Mouse (Mus musculus) hindlimb bud, embryonic 11.5 days (tissue): ENCODE results near the gene Rasgrp4.
A peak's percentile ranks its signal among the peaks of the same experiment; 100 is the strongest.

Experiments
- DNase-seq: peaks from one replicate; pipeline ENCODE4 v3.0.0-alpha.2; 2012; ENCODE audit warnings: low read depth, low spot score; ENCODE audit errors: extremely low spot score

The Rasgrp4 gene

DNA sequence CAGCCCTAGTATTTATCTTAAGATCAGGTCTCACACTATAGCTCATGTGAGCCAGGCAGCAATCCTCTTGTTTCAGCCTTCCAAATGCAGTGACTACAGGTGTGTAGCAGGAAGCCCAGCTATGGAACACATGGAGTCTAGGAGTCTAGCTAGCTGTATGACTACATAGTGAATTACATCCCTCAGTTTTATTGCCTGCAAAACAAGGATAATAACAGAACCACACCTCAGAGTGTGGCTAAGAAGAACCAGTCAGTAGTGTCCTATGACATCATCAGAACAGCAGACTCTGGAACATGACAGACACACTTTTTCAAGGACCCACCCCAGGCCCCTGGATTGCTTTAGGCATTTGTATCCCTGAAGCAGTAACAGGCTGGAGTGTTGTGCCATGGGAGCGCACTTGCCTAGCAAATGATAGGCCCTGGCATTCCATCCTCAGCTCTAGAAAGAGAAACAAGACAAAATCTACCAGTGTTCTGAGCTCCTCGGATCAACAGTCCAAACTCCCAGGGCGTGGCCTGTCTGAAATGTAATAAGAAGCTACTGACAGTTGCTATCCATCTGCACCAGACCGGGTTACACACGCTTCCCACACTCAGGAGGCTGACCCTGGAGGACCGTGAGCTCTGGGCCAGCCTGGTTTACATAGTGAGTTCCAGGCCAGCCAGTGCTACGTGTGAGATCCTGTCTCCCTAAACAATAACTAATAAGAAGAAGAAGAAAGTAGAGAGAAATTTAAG, 12.1 kb downstream of the Rasgrp4 start:
- DNase-seq, result no peak

- DNase-seq, result no peak
Observed at GRCm38 (mm10) chr7:29148771-29149170, 14.1 kb downstream of the Rasgrp4 start.

DNA sequence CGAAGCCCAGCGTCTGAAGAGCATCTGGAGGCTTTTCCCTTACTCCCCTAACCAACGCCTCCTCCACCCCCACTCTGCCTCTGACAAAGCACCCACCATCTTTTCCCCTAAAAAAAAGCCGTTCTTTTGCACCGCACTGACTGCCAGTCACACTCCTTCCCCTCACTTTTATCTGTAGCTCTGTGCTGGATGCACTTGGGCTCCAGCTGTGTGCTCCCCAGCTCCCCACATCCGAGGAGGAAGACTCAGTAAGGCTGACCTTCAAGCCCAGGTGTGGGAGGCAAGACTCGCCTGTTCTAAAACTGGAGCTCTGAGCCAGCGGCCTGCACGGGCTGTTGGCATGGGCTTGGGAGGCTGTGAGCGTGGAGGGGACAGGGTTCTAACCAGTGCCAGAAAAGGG, 16.8 kb downstream of the Rasgrp4 start:
- DNase-seq, result no peak

DNA sequence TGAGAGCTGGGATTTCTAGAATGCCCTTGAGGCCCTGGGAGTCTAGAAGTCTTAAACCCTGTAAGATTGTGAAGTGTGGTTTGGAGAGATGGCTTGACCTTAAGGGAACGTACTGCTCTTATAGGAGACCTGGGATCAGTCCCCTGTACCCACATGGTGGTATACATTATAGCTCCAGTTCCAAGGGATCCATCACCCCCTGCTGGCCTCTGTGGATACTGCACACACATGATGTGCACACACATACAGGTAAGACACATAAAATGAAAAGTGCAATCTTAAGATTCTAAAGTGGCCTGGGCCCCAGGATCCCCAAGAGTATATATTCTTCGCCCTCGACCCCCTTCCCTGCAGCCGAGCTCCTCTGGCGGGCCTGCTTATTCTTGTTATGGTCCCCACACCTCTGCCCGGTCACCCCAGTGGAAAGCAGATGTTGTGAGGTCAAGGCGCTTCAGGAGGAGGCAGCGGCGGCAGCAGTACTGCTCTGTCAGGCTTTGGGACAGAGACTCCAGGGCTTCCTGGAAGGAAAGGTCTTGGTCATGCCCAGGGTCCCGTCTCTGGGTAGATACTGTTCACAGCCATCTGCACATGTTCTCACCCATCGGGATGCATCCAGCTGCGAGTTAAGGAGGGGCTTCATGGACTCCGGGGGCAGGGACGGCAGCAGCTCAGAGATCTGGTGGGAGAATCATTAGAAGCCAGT, 19.5 kb downstream of the Rasgrp4 start:
- no peak for DNase-seq

DNA sequence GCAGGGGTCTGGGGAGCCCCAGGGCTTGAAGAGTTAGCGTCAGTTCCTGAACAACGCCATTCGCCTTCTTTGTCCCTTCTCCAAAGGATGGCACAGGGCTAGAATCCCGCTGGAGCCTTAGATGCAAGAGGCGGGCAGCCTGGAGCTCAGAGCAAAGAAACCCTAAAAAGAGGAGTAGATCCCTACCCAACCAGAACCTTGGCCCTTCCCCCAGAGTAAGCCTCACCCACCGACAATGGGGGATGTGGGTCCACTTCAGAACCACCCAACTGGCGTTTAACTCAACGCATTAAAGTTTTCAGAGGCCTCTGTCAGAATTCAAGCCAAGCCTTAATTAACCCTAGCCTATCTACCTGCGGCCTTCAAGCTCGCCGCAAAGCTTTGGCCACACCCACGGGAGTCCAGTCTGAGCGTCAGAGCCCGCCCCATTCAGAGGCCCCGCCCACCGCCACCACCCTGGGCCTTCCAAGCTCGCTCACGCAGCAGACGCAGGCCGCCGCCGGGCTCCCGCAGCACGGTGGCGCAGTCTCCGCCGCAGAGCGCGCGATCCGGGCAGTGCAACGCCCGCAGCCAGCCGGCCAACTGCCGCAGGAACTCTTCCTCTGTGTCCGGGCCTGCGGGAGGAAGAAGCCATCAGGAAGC, 20.7 kb downstream of the Rasgrp4 start:
- DNase-seq, result no peak

- DNase-seq, result no peak
Observed at GRCm38 (mm10) chr7:29155838-29156782, 21.5 kb downstream of the Rasgrp4 start, which contains the start of gene Fam98c. Gene Fam98c (minus strand): TSS chr7:29156234.

- no peak for DNase-seq
Observed at GRCm38 (mm10) chr7:29158264-29158663, 23.6 kb downstream of the Rasgrp4 start.

GRCm38 (mm10) chr7:29162294-29162693, 27.6 kb downstream of the Rasgrp4 start:
- DNase-seq, result no peak

- no peak for DNase-seq
Observed at GRCm38 (mm10) chr7:29162750-29163525, 28.3 kb downstream of the Rasgrp4 start.

GRCm38 (mm10) chr7:29167656-29168055, 33.0 kb downstream of the Rasgrp4 start:
- DNase-seq, result no peak

GRCm38 (mm10) chr7:29168121-29168695, 33.6 kb downstream of the Rasgrp4 start:
- no peak for DNase-seq

- no peak for DNase-seq
Observed at GRCm38 (mm10) chr7:29168791-29169230, 34.2 kb downstream of the Rasgrp4 start.

GRCm38 (mm10) chr7:29169231-29170065, 34.8 kb downstream of the Rasgrp4 start:
- peak; percentile 68 for DNase-seq

GRCm38 (mm10) chr7:29170066-29170754, 35.6 kb downstream of the Rasgrp4 start, which contains the start of the genes Ggn and Spred3:
Gene Ggn (plus strand): TSS chr7:29170210.
Gene Spred3 (minus strand): TSS chr7:29170411.
- no peak for DNase-seq

DNA sequence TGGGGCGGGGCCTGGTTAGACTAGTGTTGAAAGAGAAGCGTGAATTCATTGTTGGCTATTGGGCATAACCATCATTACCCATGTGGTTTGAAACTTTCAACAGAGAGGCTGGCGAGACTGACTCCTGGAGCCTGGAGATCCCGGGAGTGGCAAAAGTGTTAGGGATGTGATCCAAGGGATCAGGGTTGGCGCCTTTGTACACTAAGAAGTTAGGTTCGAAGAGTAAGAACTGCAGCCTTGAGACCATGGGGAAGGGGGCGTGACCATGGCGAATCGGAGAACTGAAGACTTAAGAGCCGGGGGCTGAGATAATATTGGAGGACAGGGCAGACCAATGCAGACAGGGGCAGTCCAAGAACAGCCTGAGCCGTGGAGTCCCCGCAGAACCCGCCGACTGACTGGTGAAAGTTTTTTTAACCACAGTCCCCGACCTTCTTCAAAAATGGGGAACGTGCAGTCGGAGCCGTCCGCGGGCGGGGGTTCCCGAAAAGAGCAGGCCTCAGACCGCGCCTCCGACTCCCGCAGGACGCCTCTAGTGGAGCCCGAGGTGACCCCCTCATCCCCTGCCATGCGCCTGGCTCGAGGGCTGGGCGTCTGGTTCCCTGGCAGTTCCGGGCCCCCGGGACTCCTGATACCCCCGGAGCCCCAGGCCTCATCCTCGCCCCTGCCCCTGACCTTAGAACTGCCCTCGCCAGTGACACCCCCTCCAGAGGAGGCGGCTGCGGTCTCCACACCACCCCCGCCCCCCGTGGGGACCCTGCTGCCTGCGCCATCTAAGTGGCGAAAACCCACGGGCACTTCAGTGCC, 36.3 kb downstream of the Rasgrp4 start:
- DNase-seq, result no peak

- no peak for DNase-seq
Observed at GRCm38 (mm10) chr7:29171562-29172097, 37.0 kb downstream of the Rasgrp4 start.
